Mouse (Mus musculus) leukemia stem cell, adult 10-12 weeks (primary cell): ENCODE measurements around the gene Accsl. TPM values are rescaled to one million over a fixed set of nuclear protein-coding genes. Genes with fewer than 3 reads are reported as not detected.

ENCODE experiments used
- polyA plus RNA-seq: library from polyadenylated mRNA; stranded (reverse); fragments of >175 nt; gene quantifications from 2 replicates; pipeline ENCODE4 v1.2.3, GENCODE M21; 2012; ENCODE audit warnings: low replicate concordance

Accsl gene
- not detected in 2 replicates for polyA plus RNA-seq

DNA sequence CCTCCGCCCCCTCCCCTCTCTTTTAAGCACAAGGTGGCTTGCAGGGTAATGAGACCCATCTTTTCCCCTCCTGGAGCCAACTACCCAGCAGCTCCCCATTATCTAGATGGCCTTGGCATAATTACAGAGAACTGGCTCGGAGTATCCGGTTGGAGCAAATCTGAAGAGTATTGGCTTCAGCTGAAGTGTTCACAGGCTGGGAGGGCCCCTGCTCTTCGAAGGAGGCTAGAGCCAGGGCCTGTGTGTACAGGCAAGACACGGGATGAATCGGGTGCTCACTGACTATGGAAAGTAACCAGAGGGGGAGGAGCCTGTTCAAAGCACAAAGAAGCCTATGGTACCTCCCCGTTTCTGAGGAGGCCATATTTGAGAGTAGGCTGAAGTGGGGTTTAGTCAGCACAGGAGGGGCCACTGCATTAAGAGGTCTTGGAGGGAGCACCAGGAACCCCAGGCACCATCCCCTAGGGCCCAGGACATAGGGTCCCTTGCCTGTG is at the start of gene Accsl:
TSS of gene Accsl (minus strand) at position 51 of the 494 bp plus-strand sequence.

GRCm38 (mm10) chr2:93849505-93850089 is 19.4 kb downstream of the Accsl start, which contains the start of gene Accs:
Gene Accs (minus strand): TSS chr2:93849943.

DNA sequence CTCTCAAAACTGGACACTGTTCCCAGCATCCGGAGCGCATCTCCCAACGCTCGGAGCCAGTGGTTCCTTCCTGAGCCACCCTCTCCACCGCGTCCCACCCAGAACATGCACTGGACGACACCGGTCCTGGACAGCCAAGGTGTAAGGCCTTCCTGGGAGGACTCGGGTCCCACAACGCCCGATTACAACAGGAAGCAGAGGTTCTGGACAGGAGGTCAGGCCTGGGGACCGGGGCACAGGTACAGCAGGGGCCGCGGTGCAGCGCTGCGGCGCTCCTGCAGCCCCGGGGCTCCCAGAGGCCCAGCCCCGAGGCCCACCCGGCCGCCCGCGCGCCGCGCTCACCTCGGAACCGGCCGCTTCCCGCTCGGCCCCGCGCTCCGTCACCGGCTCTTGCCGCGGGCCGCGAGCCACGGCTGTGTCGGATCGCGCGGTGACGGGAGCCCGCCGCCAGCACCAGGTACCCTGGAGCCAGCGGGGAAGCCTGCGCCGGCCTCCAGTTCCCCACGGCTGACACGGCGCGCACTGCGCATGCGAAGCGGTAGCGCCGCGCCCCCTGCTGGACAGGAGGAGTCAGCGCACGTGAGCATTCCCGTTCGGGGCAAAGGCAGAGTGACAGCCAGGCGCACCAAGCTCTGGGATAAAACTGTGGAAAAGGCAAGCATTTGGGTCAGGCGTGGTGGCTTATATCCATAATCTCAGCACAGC is 46.8 kb downstream of the Accsl start, which contains the start of gene Ext2:
TSS of gene Ext2 (minus strand) at position 524 of the 705 bp plus-strand sequence.

Other genes with a start within 250 kb of the Accsl start
- gene Alx4, start 226.8 kb downstream of the Accsl start, polyA plus RNA-seq, result 0.03 and 0.05 TPM in 2 replicates
- gene Ext2, start 46.6 kb downstream of the Accsl start, polyA plus RNA-seq, result 36.6 and 43.7 TPM in 2 replicates
- gene Accs, start 19.2 kb downstream of the Accsl start, polyA plus RNA-seq, result 0.17 and 1.5 TPM in 2 replicates
- gene Gm13889, start 88.0 kb upstream of the Accsl start, polyA plus RNA-seq, result 5.6 and 6.2 TPM in 2 replicates
- gene Gm27027, start 127.2 kb upstream of the Accsl start, polyA plus RNA-seq, result not detected in 2 replicates
- 31.4 and 34.9 TPM in 2 replicates for gene Alkbh3, start 141.7 kb upstream of the Accsl start, polyA plus RNA-seq